Mouse (Mus musculus) intestine, embryonic 16.5 days (tissue): ENCODE data around the gene 9830107B12Rik. TPM values are rescaled to one million over a fixed set of nuclear protein-coding genes. Genes with fewer than 3 reads are reported as not detected.

Experiments
- ATAC-seq: fragments of 200-750 bp; cut with Nextera tagmentation; 2 replicates; pipeline ENCODE4 v1.8.0; 2017; ENCODE audit warnings: moderate TSS enrichment, moderate library complexity
- H3K27ac ChIP-seq: fragments of 300-500 bp; sonication (generic); 2 replicates; pipeline ENCODE4 v1.5.1; 2014; ENCODE audit warnings: mild to moderate bottlenecking, low read length
- H3K27me3 ChIP-seq: fragments of 300-500 bp; sonication (generic); replicated peaks from 2 replicates; pipeline ENCODE4 v1.6.1; 2014; ENCODE audit warnings: low read length, control low read depth, mixed read lengths; ENCODE audit not compliant: control insufficient read depth, insufficient read depth
- H3K36me3 ChIP-seq: fragments of 300-500 bp; sonication (generic); 2 replicates; pipeline ENCODE4 v1.6.1; 2014; ENCODE audit warnings: low read length, control low read depth; ENCODE audit not compliant: control insufficient read depth, insufficient read depth
- H3K4me1 ChIP-seq: fragments of 300-500 bp; sonication (generic); 2 replicates; pipeline ENCODE4 v1.6.1; 2014; ENCODE audit warnings: low read length, control low read depth, mixed read lengths; ENCODE audit not compliant: control insufficient read depth, insufficient read depth
- H3K4me2 ChIP-seq: fragments of 300-500 bp; sonication (generic); 2 replicates; pipeline ENCODE4 v1.6.1; 2014; ENCODE audit warnings: low read depth, low read length, control low read depth
- H3K4me3 ChIP-seq: fragments of 300-500 bp; sonication (generic); 2 replicates; pipeline ENCODE4 v1.5.1; 2014; ENCODE audit warnings: mild to moderate bottlenecking, low read length
- H3K9ac ChIP-seq: fragments of 300-500 bp; sonication (generic); 2 replicates; pipeline ENCODE4 v1.6.1; 2014; ENCODE audit warnings: low read depth, low read length
- H3K9me3 ChIP-seq: fragments of 300-500 bp; sonication (generic); 2 replicates; pipeline ENCODE4 v1.6.1; 2016; ENCODE audit warnings: low read length, control low read depth; ENCODE audit not compliant: control insufficient read depth
- WGBS: fragments of 180-500 bp; shearing (Covaris S2); extraction: QIAGEN DNeasy Blood & Tissue Kit; methylation state at CpG from one replicate; pipeline ENCODE4 v1.1.7; 2014; 5-methylcytosine and 5-hydroxymethylcytosine counted together
- polyA plus RNA-seq: library from polyadenylated mRNA; unstranded; fragments of >200 nt; fragmentation: Nextera tagmentation; extraction: Ambion mirVana; gene quantifications from 2 replicates; pipeline ENCODE4 v1.2.1, GENCODE M21; 2015

9830107B12Rik gene
- polyA plus RNA-seq, 1 experiment from 2014 or later = not detected

GRCm38 (mm10) chr17:48110547-48111287 lies 35.4 kb downstream of the 9830107B12Rik start:
- ATAC-seq = no peak
- Histone ChIP-seq H3K9ac (no peak overlapping the region), H3K4me3 (no peak overlapping the region), H3K36me3 (no peaks in the 10 kb centered on the region), H3K27ac (no peak overlapping the region), H3K9me3 (peaks cover 6% of the 10 kb centered on the region; the same call in 1 of the 2 replicates), H3K4me2 (no peak overlapping the region), H3K4me1 (no peaks in the 10 kb centered on the region), H3K27me3 (no peaks in the 10 kb centered on the region)
- WGBS = 54% methylated on average over 8 of the region's 8 CpGs

- H3K4me2 ChIP-seq = no peak overlapping the region
- ATAC-seq = no peak
- peaks cover 2% of the 10 kb centered on the region; the same call in 1 of the 2 replicates for H3K9me3 ChIP-seq
- no peak overlapping the region for H3K27ac ChIP-seq
- no peak overlapping the region for H3K4me3 ChIP-seq
- H3K27me3 ChIP-seq = no peaks in the 10 kb centered on the region
- no peak overlapping the region for H3K9ac ChIP-seq
- 82% methylated on average over 3 of the region's 3 CpGs for WGBS
- no peaks in the 10 kb centered on the region for H3K4me1 ChIP-seq
- no peaks in the 10 kb centered on the region for H3K36me3 ChIP-seq
Observed at GRCm38 (mm10) chr17:48108520-48108919, 37.5 kb downstream of the 9830107B12Rik start.

- Histone ChIP-seq H3K36me3 (no peaks in the 10 kb centered on the region), H3K27me3 (no peaks in the 10 kb centered on the region), H3K4me2 (no peak overlapping the region), H3K9me3 (no peaks in the 10 kb centered on the region), H3K9ac (no peak overlapping the region), H3K4me3 (no peak overlapping the region), H3K4me1 (no peaks in the 10 kb centered on the region), H3K27ac (no peak overlapping the region)
- 66% methylated on average over 6 of the region's 6 CpGs for WGBS
- ATAC-seq = no peak
Observed at GRCm38 (mm10) chr17:48107862-48108261, 38.2 kb downstream of the 9830107B12Rik start.

- no peak overlapping the region for H3K4me2 ChIP-seq
- H3K36me3 ChIP-seq = no peaks in the 10 kb centered on the region
- no peaks in the 10 kb centered on the region for H3K4me1 ChIP-seq
- H3K9me3 ChIP-seq = no peaks in the 10 kb centered on the region
- no peak overlapping the region for H3K27ac ChIP-seq
- H3K27me3 ChIP-seq = no peaks in the 10 kb centered on the region
- 55% methylated on average over 4 of the region's 4 CpGs for WGBS
- ATAC-seq = no peak
- no peak overlapping the region for H3K9ac ChIP-seq
- no peak overlapping the region for H3K4me3 ChIP-seq
Observed at GRCm38 (mm10) chr17:48107333-48107732, 38.7 kb downstream of the 9830107B12Rik start.

- Histone ChIP-seq H3K27me3 (peaks cover 24% of the 10 kb centered on the region), H3K4me3 (peak overlapping the region; percentile 37), H3K9ac (no peak overlapping the region), H3K36me3 (no peaks in the 10 kb centered on the region), H3K27ac (no peak overlapping the region), H3K4me1 (peaks cover 32% of the 10 kb centered on the region), H3K4me2 (peak overlapping the region; percentile 52), H3K9me3 (no peaks in the 10 kb centered on the region)
- 12% methylated on average over 21 of the region's 21 CpGs for WGBS
- ATAC-seq = peak; percentile 72
Observed at GRCm38 (mm10) chr17:48100441-48101417, 45.3 kb downstream of the 9830107B12Rik start.

GRCm38 (mm10) chr17:48099312-48099711 lies 46.8 kb downstream of the 9830107B12Rik start:
- H3K4me2 ChIP-seq = no peak overlapping the region
- H3K9me3 ChIP-seq = no peaks in the 10 kb centered on the region
- H3K4me1 ChIP-seq = peaks cover 34% of the 10 kb centered on the region
- no peak overlapping the region for H3K4me3 ChIP-seq
- WGBS = 42% methylated on average over 11 of the region's 11 CpGs
- ATAC-seq = no peak
- no peak overlapping the region for H3K27ac ChIP-seq
- no peak overlapping the region for H3K9ac ChIP-seq
- peaks cover 34% of the 10 kb centered on the region for H3K27me3 ChIP-seq
- H3K36me3 ChIP-seq = no peaks in the 10 kb centered on the region

- 2% methylated on average over 19 of the region's 19 CpGs for WGBS
- no peaks in the 10 kb centered on the region for H3K36me3 ChIP-seq
- no peak overlapping the region for H3K9ac ChIP-seq
- H3K9me3 ChIP-seq = peaks cover 4% of the 10 kb centered on the region; the same call in 1 of the 2 replicates
- H3K4me3 ChIP-seq = peak overlapping the region; percentile 44
- no peak for ATAC-seq
- H3K27ac ChIP-seq = no peak overlapping the region
- peaks cover 34% of the 10 kb centered on the region for H3K27me3 ChIP-seq
- H3K4me1 ChIP-seq = peaks cover 34% of the 10 kb centered on the region
- H3K4me2 ChIP-seq = peak overlapping the region; percentile 83
Observed at GRCm38 (mm10) chr17:48098528-48098890, 47.6 kb downstream of the 9830107B12Rik start.

- no peak overlapping the region for H3K27ac ChIP-seq
- ATAC-seq = peak; percentile 13; the same call in 1 of the 2 replicates
- H3K36me3 ChIP-seq = no peaks in the 10 kb centered on the region
- under 1% methylated on average over 42 of the region's 43 CpGs for WGBS
- H3K4me1 ChIP-seq = peaks cover 34% of the 10 kb centered on the region
- peaks cover 5% of the 10 kb centered on the region; the same call in 1 of the 2 replicates for H3K9me3 ChIP-seq
- H3K9ac ChIP-seq = peak overlapping the region; percentile 61
- H3K4me3 ChIP-seq = peak overlapping the region; percentile 44
- peak overlapping the region; percentile 83 for H3K4me2 ChIP-seq
- H3K27me3 ChIP-seq = peaks cover 34% of the 10 kb centered on the region
Observed at GRCm38 (mm10) chr17:48097743-48098527, 48.1 kb downstream of the 9830107B12Rik start.
